Mouse (Mus musculus): ENCODE results near the gene Hpse2. TPM values are rescaled to one million over a fixed set of nuclear protein-coding genes. Genes with fewer than 3 reads are reported as not detected.

The Hpse2 gene
- total RNA-seq, 2 experiments from 2014 or later, result not detected

DNA sequence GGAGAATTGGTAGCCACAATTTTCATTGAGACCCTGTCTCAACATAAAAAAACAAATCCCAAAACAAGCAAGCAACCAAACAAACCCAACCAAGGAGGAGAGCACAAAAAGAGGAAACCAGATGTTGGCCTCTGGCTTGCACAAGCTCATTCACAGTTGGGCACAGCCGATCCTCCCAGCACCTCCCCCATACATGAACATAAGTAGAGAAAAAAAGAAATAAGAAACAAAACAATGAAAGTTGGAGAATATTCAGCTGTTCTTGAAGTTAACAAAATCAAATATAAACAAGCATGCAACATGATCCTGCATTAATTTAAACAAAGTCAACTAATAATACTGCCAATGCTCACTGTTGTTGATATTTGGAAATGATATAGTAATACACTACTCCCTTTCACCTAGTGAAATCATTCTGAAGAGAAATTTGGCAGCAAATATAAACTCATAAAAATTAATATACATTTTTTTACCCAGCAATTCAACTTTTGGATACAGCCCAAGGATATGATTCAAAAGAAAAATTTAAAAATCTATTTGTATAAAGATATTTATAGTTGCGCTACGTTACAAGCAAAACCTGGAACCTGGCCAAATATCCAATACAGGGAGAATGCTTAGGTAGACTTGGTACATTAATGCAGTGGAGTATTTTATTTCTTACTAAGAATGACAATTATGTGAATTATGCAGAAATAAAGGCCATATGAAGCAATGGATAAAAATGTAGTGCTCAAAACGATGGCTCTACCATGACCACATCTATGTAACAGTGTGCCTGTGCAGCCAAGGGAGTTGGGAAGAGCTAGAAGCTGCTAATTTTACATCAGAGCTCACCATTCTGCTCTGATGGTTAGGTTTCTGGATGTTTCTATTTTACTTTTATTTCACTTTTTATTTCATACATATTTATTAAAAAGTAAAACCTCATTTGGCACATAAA, 402.5 kb downstream of the Hpse2 start:
- no peak for ATAC-seq (replicated peaks; ENCODE audit: low FRiP score, low TSS enrichment, poor library complexity, severe bottlenecking)

DNA sequence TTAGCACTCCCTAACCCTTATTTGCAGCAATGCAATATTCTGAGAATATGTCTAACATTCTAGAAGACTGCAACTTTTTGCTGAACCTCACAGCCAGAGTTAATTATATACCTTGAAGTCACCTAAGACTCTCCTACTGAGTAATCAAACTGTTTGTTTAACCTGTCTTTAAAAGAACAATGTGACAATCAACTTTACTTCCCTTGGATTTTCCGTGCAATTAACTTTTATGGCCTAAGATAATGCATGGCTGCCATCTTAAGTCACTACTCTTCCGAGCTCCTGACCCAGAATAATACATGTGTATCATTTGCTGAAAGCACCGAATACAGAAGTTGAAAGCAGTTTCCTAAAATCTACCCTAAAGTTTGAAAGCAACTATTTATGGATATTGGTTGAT, 407.6 kb downstream of the Hpse2 start:
- ATAC-seq (replicated peaks; ENCODE audit: low FRiP score, low TSS enrichment, poor library complexity, severe bottlenecking), result no peak

DNA sequence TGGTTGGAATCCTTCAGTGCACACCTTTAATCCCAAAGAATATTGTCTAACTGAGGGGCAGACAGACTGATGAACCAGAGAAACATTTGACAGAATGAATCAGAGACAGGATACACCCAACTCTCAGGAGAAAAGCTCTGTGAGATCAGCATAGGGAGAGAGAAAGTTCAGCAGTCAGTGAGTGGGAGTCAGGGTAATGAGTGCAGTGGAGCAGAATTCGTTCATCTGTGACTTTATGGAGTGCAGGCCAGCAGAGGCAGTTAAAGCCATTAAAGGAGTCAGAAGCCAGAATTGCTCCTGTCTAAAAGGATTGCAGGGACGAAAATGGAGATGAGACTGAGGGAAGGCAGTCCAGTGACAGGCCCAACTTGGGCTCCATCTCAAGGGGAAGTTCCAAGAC, 410.2 kb downstream of the Hpse2 start:
- no peak for ATAC-seq (replicated peaks; ENCODE audit: low FRiP score, low TSS enrichment, poor library complexity, severe bottlenecking)

DNA sequence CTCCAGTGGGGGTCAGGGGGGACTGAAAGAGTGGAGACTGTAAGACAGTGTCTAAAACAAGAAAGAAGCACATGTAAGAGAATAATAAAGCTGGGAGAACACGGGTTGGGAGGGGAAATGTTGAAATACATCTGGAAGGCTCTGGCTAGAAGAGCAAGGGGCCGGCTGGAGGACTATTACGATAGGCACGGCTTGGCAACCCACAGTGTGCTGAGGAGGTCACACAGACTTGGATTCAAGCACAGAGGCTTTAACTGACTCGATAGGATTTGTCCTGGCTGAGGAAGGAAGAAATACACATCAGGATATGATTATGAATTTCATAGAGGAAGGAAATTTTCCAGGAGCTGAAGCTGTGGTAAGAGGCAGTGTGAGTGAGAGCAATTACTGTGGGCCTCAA, 414.4 kb downstream of the Hpse2 start:
- ATAC-seq (replicated peaks; ENCODE audit: low FRiP score, low TSS enrichment, poor library complexity, severe bottlenecking), result no peak

DNA sequence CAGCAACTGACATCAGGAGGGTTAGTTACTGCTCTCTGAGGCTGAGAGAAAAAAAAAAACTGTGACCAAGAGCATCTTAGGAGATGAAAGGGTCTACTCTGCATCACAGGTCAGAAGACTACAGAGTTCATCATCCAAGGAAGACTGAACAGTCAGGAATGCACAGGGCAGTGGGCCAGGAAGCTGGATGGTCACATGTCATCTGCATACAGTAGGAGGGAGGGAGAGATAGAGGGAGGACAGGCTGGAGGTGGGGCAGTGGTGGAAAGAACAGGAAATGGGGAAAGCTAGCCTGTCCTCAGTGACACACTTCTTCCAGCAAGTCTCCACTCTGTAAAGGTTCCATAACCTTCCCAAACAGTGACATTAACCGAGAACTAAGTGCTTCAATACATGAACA, 423.0 kb downstream of the Hpse2 start:
- ATAC-seq (replicated peaks; ENCODE audit: low FRiP score, low TSS enrichment, poor library complexity, severe bottlenecking), result no peak

DNA sequence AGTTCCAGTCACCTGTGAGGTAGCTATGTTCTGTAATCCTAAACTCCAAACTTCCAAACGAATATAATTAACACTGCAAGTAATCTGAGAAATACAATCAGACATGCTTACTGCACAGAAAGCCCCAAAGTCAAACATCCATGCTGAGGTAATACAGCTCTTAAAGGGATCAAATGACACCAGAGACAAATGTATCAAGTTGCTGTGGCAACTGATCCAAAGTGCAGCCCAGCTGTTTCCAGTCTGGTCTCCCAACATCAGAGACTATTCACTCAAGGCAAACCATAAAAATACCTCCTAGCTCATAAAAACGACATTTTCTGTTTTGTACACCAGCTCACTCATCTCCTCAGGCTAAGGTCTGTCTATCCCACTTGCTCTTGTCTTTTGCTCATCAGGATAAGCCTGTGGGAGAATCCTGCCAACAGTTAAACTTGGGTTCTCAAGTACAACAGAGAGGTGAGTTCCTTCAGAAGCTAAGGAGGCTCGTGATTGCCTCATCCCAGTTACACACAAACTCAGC, 440.0 kb downstream of the Hpse2 start:
- no peak for ATAC-seq (replicated peaks; ENCODE audit: low FRiP score, low TSS enrichment, poor library complexity, severe bottlenecking)

DNA sequence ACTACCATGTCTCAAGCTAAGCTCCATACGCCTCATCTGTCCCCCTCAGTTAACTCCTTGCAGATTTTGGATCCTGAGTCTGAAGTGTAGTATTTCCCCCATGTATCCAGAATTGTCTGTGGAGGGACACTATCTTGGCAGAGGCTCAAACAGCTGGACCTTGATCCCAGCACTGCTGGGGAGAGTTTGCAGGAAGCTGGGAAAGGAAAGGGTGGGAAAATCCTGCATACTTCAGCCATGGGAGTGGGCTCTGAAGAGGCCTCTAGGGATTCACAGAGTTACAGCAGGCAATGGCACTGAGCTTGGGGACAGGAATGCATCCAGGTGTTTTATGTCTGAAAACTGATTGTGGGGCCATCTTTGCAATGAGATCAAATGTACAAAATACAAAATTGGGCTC, 450.6 kb downstream of the Hpse2 start:
- no peak for ATAC-seq (replicated peaks; ENCODE audit: low FRiP score, low TSS enrichment, poor library complexity, severe bottlenecking)

DNA sequence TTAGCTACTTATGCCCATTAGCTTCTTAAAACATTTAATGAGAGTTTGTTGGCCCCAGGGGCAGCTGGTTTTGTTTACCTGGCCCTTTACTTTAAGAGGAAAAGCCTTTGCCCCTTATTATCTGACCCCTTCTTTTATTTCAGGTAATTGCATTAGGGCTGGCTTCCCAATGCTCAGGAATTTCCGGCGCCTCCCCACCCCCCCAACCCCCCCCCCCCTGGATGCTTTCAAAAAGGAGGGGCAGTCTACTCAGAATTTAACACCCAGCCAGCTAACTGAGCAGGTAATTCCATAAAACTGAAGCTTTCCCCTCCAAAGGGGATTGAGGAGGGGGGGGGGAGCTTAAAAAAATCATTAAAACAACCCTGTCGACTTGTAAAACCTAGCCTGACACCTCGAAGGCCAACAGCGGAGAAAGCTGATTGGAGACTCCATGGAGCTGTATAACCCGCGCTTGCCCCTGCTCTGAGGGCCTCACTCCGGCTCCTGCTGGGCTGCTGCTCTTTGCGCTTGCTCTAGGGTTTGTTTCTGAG, 451.4 kb downstream of the Hpse2 start:
- no peak for ATAC-seq (replicated peaks; ENCODE audit: low FRiP score, low TSS enrichment, poor library complexity, severe bottlenecking)

DNA sequence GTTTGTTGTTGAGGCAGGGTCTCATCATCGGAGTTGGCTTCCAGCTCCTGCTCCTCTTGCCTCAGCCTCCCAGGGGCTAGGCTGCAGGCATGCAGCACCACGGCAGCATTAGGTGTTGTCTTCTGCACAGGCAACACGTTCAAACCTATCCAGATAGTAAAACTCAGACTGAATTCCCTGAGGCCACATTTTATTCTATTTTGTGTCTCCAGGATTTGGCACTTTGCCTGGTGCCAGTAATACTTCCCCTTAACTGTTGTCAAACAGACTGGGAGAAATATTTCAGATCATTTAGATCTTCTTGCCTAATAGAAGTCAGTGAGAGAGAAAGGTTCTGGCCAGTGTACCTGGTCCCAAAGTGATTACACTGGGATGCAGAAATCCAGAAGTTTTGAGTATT, 458.5 kb downstream of the Hpse2 start:
- no peak for ATAC-seq (replicated peaks; ENCODE audit: low FRiP score, low TSS enrichment, poor library complexity, severe bottlenecking)

DNA sequence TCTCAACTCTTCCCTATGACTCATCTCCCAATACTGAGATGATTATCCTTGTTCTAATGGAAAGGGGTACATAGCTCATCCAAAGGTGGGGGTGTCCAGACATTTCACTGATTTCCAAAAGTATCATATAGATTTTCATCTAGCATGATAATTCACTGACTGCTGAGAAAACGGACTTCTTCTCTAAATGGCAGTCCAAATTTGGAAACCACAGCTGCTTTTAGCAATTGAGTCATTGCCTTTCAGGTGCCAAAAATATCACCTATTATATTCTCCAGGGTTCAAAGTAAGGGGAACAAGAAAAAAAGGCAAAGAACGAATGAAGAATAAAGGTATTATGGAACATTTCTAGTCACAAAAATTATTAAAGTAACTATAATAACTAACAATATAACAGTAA, 459.9 kb downstream of the Hpse2 start:
- ATAC-seq (replicated peaks; ENCODE audit: low FRiP score, low TSS enrichment, poor library complexity, severe bottlenecking), result no peak

DNA sequence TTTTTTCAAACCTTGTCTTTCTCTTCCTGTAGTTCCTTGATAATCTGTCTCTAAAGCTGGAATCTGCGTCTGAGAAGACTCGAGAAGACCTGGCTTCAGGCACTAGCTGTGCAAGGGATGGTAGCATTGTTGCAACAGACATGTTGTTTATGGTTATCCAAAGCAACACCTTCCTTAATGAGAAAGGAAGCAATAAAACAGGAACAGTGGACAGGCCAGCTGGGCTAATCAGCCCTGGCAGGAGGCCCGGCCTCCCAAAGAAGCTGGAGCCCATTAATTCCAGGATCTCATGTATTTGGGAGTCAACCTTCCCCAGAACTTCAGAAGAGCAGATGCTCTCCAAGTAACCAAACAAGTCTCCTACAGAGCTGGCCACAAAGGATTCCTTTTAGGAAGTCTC, 465.5 kb downstream of the Hpse2 start:
- ATAC-seq (replicated peaks; ENCODE audit: low FRiP score, low TSS enrichment, poor library complexity, severe bottlenecking), result no peak

DNA sequence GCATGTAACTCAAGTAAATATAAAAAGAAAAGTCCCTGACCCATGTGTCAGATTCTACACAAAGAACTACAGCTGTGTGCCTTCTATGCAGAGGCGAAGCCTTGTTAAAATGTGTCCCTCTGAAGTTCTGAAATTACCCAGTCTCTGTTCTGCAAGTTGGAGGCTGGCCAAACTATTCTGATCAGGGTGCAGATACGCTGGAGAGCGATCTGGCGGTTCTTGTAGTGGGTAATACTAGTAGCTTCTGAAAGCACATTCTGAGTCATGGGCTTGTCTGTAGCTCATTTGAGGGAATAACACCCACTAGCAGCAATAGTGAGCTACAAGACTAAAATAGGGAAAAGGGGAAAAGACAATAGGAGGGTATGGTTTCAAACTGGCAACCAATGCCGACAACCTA, 474.5 kb downstream of the Hpse2 start:
- no peak for ATAC-seq (replicated peaks; ENCODE audit: low FRiP score, low TSS enrichment, poor library complexity, severe bottlenecking)

DNA sequence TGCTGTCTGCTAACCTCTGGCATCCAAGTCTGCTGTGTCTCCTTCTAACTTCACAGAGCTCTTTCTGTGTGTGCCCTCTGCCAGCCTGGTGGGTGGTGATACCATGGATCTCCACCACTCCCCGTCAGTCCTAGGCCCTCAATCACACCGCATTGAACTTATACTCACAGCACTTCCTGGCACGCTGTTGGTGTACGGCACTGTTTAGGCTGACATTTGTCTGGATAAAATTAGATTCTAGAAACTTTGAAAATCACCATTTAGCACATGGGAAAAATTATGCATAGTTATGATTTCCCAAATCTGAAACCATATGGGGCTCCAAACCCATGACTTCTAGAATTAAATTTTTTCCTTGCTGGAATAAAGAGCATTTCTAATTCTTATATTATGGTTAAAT, 478.4 kb downstream of the Hpse2 start:
- ATAC-seq (replicated peaks; ENCODE audit: low FRiP score, low TSS enrichment, poor library complexity, severe bottlenecking), result no peak

DNA sequence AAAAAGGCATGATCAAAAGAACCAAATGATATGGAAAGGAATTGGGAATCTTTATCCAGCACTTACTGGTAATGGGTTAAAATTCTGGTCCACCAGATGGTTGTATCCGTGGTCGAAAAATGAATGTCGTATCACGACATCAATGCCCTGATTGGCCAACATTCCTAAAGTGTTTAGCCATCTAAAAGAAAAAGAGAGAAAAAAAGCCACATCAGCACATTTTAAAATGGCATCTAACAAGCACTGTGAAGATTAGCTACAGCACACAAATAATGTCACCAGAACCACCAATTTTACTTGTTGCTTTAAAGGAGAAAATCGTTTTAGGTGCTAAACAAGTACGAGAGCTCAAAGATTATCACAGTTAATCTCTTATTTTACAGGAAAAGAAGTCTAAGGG, 479.6 kb downstream of the Hpse2 start:
- no peak for ATAC-seq (replicated peaks; ENCODE audit: low FRiP score, low TSS enrichment, poor library complexity, severe bottlenecking)

DNA sequence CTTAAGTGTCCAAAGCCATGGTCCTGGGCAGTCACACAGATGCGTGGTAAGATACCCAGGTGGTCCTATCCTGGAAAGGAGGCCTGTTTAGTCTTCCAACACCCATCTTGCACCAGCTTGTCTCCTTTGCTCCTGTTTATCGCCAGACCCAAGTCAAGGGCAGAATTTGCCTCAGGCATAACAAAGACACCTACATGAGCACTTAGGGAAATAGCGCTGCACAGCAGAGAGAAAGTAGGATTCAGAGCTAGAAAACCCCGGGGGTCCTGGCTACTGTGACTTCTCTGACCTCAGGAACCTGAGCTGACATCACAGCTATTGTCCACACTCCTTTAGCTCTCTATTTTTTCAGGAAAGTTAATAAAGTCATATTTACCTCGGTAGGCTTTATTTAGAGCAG, 481.8 kb downstream of the Hpse2 start:
- no peak for ATAC-seq (replicated peaks; ENCODE audit: low FRiP score, low TSS enrichment, poor library complexity, severe bottlenecking)

DNA sequence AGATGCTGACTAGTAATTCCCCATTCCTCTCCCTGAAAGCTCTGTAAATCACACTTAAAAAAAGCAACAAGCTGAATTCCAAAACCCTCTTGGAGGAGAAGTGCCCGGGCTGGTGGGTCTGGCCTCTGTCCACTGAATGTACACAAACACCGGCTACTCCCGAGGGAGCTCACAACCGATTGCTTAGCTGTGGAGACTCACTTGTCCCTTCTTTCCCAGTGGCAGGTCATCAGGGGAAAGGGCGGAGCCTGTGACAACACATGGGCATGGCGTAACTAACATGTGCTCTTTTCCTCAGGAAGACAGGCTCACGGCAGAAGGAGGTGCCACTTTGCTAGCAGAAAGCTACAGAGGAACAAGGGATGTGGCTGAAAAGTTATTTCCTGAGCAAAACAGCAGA, 483.4 kb downstream of the Hpse2 start:
- no peak for ATAC-seq (replicated peaks; ENCODE audit: low FRiP score, low TSS enrichment, poor library complexity, severe bottlenecking)

DNA sequence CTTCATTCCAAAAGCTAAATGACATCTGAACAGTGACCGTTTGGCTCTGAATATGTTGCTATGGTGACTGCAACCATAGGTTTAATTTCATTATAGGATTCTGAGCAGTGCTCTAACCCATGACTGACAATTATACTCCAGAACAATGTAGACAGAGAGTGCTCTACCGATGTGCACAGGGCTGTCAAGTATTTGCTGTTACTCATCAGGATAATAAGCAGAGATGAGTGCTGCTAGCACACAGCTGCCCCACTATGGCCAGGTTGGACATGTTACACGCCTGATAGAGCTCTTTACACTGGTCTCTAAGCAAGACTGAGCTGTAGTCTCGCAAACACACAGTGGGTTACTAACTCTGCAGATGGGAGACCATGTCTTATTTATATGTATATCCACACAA, 483.9 kb downstream of the Hpse2 start:
- no peak for ATAC-seq (replicated peaks; ENCODE audit: low FRiP score, low TSS enrichment, poor library complexity, severe bottlenecking)

DNA sequence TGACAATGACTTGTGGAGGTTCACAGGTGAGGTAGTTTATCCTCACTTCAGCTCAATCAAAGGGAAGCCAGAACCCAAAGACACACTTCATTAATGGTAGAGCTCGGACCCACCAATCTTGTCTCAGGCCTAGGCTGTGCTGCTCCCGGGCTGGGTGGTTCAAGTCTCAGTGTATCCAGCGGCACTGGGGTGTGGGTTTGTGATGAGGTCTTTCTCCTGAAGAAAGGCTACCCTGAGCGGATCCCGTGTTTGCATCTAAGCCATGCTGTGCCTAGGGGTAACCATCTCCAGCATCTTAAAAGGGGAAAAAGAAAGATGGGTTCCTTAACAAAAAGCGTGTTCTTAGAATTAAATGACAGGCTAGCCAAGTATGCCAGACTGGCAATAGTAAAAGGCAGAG, 484.3 kb downstream of the Hpse2 start:
- no peak for ATAC-seq (replicated peaks; ENCODE audit: low FRiP score, low TSS enrichment, poor library complexity, severe bottlenecking)

DNA sequence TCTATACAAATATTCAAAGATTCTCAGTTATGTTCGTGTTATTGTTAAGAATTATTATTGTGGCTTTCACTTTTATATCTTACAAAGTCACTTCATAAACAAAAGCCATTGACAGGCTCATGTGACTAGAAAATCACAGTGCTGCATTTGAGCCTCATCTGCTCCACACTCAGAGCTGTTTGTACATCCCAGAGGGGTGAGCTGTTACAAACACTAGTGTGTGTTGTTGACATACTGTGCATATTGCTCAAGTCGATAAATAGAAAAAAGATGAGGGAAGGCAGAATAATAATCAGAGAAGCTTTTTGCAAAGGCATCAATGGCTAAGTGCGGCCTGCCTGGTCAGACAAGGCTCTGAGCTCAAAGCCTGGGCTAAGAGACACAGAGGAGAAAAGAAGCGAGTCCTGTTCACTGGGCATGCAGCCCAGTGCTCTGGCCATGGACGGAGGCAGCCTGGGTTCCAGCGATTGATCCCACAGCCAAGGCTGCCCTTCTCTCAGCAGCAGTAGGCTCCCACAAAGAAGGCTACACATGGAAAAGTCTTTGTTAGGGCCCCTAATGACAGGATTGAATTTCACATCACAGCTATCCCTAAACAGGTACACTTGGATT, 485.6 kb downstream of the Hpse2 start:
- no peak for ATAC-seq (replicated peaks; ENCODE audit: low FRiP score, low TSS enrichment, poor library complexity, severe bottlenecking)

DNA sequence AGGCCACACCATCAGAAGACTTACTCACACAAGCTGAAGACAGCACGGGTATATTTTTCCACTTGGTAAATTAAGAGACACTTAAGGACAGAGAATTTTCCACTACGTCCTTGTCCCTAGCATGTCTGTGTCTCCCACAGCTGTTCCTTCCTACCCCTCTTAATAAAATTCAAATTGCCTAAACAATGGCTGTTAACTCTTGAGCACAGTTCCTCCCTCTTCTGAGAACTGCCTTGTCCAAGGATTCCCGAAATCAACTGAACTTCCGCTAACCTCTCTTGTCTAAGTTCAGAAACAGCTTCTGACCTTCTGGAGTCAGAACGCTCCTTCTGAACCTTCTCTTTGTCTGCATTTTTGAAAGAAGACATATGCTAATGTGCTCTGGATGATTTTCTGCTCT, 496.6 kb downstream of the Hpse2 start:
- ATAC-seq (replicated peaks; ENCODE audit: low FRiP score, low TSS enrichment, poor library complexity, severe bottlenecking), result no peak

DNA sequence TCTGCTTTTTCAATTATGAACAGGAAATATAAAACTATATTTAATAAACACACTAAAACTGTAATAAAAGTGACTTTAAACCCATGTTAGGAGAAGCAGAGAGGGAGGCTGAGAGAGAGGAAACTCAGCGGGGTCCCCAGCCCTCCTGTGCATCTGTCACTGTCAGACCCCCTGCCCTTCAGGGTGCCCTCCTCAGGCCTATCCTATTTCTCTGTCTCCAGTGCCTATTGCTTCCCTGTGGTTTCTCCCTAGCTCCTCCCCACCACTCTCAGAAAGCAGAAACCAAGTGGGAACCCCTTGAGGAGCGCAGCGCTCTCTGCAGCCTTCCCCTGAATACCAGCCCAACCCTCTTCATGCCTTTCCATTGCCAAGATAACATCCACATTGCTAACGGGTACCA, 510.5 kb downstream of the Hpse2 start:
- ATAC-seq (replicated peaks; ENCODE audit: low FRiP score, low TSS enrichment, poor library complexity, severe bottlenecking), result no peak

Data from megakaryocyte-erythroid progenitor cell, adult 5-6 weeks (primary cell).